Mouse (Mus musculus): ENCODE data around the gene A930033H14Rik. TPM values are rescaled to one million over a fixed set of nuclear protein-coding genes. Genes with fewer than 3 reads are reported as not detected.

Gene A930033H14Rik
- polyA plus RNA-seq, 1 experiment from 2014 or later, result 0.90 TPM

DNA sequence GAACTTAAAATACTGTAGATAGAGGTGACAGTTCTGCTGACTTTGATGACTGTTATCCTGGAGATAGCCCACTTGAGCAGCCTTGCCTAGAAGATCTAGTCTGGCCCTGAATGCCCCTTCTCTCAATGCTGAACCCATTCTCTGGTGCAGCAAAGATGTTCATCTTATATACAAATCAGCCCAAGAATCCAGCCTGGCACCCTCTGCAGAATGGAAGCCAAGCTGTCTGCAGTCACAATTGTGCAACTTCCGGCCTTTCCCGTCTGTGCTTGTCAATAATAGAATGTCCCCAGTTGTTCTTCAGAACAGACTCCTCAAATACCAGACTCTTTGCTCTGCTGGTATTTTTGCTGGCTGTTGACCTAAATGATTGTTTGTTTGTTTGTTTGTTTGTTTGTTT, 27.6 kb upstream of the A930033H14Rik start:
- peak; percentile 66 for DNase-seq (ENCODE audit: low spot score)
- H3K27ac ChIP-seq (ENCODE audit: low read length), result no peak overlapping the region
- no peak overlapping the region for H3K4me3 ChIP-seq (ENCODE audit: low read depth, low read length)
- WGBS, result 49% methylated on average over 2 of the region's 2 CpGs
- H3K9ac ChIP-seq (replicated peaks; ENCODE audit: low read depth), result no peak overlapping the region
- H3K4me1 ChIP-seq (ENCODE audit: insufficient read depth, low read depth, low read length), result no peaks in the 10 kb centered on the region
- H3K36me3 ChIP-seq (ENCODE audit: insufficient read depth, low read length), result no peaks in the 10 kb centered on the region
- TF ChIP-seq CTCF (IDR thresholded peaks at IDR 0.05) (no peak), EP300 (IDR thresholded peaks at IDR 0.05) (0 out of 2 replicates have a peak, but pooled peaks have one; percentile 29)
- H3K27me3 ChIP-seq (replicated peaks; ENCODE audit: insufficient read depth, low read length), result no peaks in the 10 kb centered on the region
- ATAC-seq, result peak; percentile 62
- H3K4me2 ChIP-seq (replicated peaks; ENCODE audit: low read depth, low read length), result no peak overlapping the region
- no peaks in the 10 kb centered on the region; the same call in 1 of the 2 replicates for H3K9me3 ChIP-seq (ENCODE audit: low read length)

DNA sequence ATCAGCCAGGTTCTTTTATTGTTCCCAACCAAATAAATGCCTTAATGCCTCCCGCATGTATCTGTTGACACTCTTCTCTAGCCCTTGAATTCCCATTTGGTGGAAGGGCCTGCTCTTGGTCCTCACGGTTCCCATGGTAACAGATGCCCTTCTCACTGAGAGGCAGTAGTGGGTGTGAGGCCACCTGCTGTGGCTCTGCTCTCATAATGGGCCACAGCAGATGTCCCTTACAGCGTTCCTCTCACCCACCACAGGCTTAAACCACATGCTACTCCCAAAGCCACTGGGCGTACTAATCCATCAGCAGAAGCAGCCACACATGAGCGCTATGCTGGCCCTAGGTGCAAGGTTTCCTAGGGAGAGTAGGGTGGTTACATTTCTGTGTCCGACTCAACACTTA, 25.4 kb upstream of the A930033H14Rik start:
- ATAC-seq (no peak), DNase-seq (ENCODE audit: low spot score) (no peak)
- Histone ChIP-seq H3K9ac (replicated peaks; ENCODE audit: low read depth) (no peak overlapping the region), H3K4me1 (ENCODE audit: insufficient read depth, low read depth, low read length) (no peaks in the 10 kb centered on the region), H3K9me3 (ENCODE audit: low read length) (no peaks in the 10 kb centered on the region; the same call in 1 of the 2 replicates), H3K27me3 (replicated peaks; ENCODE audit: insufficient read depth, low read length) (no peaks in the 10 kb centered on the region), H3K27ac (ENCODE audit: low read length) (no peak overlapping the region), H3K4me3 (ENCODE audit: low read depth, low read length) (no peak overlapping the region), H3K36me3 (ENCODE audit: insufficient read depth, low read length) (no peaks in the 10 kb centered on the region), H3K4me2 (replicated peaks; ENCODE audit: low read depth, low read length) (no peak overlapping the region)
- WGBS, result 62% methylated on average over 6 of the region's 6 CpGs
- no peak for TF ChIP-seq CTCF (IDR thresholded peaks at IDR 0.05)
- TF ChIP-seq EP300 (IDR thresholded peaks at IDR 0.05), result no peak

DNA sequence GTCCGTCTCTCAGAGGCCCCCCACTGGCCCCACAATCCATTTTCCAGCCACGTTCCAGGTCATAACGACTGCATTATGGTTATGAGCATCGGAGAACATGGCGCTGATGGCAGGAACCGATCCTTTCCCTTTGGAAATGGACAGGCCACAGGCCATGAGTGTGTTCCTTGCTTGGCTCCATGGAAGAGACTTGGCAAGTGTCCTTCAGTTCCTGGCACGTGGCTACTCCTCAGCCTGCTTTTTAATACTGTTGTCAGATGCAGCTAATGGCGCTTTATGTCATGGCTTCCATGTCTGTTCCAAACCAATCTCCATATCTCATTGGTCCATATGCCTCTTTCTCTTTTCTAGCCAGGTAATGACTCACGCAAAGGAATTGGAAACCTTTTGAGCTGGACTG, 24.9 kb upstream of the A930033H14Rik start:
- WGBS, result 88% methylated on average over 9 of the region's 9 CpGs
- H3K4me3 ChIP-seq (ENCODE audit: low read depth, low read length), result no peak overlapping the region
- H3K27ac ChIP-seq (ENCODE audit: low read length), result no peak overlapping the region
- H3K27me3 ChIP-seq (replicated peaks; ENCODE audit: insufficient read depth, low read length), result no peaks in the 10 kb centered on the region
- no peaks in the 10 kb centered on the region for H3K4me1 ChIP-seq (ENCODE audit: insufficient read depth, low read depth, low read length)
- H3K9me3 ChIP-seq (ENCODE audit: low read length), result no peaks in the 10 kb centered on the region; the same call in 1 of the 2 replicates
- DNase-seq (ENCODE audit: low spot score) (no peak), ATAC-seq (no peak)
- H3K4me2 ChIP-seq (replicated peaks; ENCODE audit: low read depth, low read length), result no peak overlapping the region
- TF ChIP-seq EP300 (IDR thresholded peaks at IDR 0.05), result no peak
- no peak for TF ChIP-seq CTCF (IDR thresholded peaks at IDR 0.05)
- no peaks in the 10 kb centered on the region for H3K36me3 ChIP-seq (ENCODE audit: insufficient read depth, low read length)
- no peak overlapping the region for H3K9ac ChIP-seq (replicated peaks; ENCODE audit: low read depth)

GRCm38 (mm10) chr10:69237185-69237584, 24.3 kb upstream of the A930033H14Rik start:
- Histone ChIP-seq H3K36me3 (ENCODE audit: insufficient read depth, low read length) (no peaks in the 10 kb centered on the region), H3K9me3 (ENCODE audit: low read length) (no peaks in the 10 kb centered on the region; the same call in 1 of the 2 replicates), H3K27me3 (replicated peaks; ENCODE audit: insufficient read depth, low read length) (no peaks in the 10 kb centered on the region), H3K4me3 (ENCODE audit: low read depth, low read length) (no peak overlapping the region), H3K4me1 (ENCODE audit: insufficient read depth, low read depth, low read length) (no peaks in the 10 kb centered on the region), H3K9ac (replicated peaks; ENCODE audit: low read depth) (no peak overlapping the region), H3K27ac (ENCODE audit: low read length) (no peak overlapping the region), H3K4me2 (replicated peaks; ENCODE audit: low read depth, low read length) (no peak overlapping the region)
- no peak for ATAC-seq
- TF ChIP-seq EP300 (IDR thresholded peaks at IDR 0.05) (no peak), CTCF (IDR thresholded peaks at IDR 0.05) (no peak)
- no peak for DNase-seq (ENCODE audit: low spot score)
- WGBS, result 77% methylated on average over 3 of the region's 3 CpGs

- no peak overlapping the region for H3K9ac ChIP-seq (replicated peaks; ENCODE audit: low read depth)
- ATAC-seq (peak; percentile 57), DNase-seq (ENCODE audit: low spot score) (peak; percentile 38)
- H3K4me2 ChIP-seq (replicated peaks; ENCODE audit: low read depth, low read length), result no peak overlapping the region
- 62% methylated on average over 8 of the region's 8 CpGs for WGBS
- no peak for TF ChIP-seq EP300 (IDR thresholded peaks at IDR 0.05)
- TF ChIP-seq CTCF (IDR thresholded peaks at IDR 0.05), result no peak
- H3K36me3 ChIP-seq (ENCODE audit: insufficient read depth, low read length), result no peaks in the 10 kb centered on the region
- no peaks in the 10 kb centered on the region for H3K9me3 ChIP-seq (ENCODE audit: low read length)
- no peak overlapping the region for H3K4me3 ChIP-seq (ENCODE audit: low read depth, low read length)
- H3K27ac ChIP-seq (ENCODE audit: low read length), result no peak overlapping the region
- H3K27me3 ChIP-seq (replicated peaks; ENCODE audit: insufficient read depth, low read length), result no peaks in the 10 kb centered on the region
- H3K4me1 ChIP-seq (ENCODE audit: insufficient read depth, low read depth, low read length), result no peaks in the 10 kb centered on the region
Observed at GRCm38 (mm10) chr10:69225951-69226350, 13.1 kb upstream of the A930033H14Rik start.

- Histone ChIP-seq H3K36me3 (ENCODE audit: insufficient read depth, low read length) (no peaks in the 10 kb centered on the region), H3K27me3 (replicated peaks; ENCODE audit: insufficient read depth, low read length) (no peaks in the 10 kb centered on the region), H3K9ac (replicated peaks; ENCODE audit: low read depth) (no peak overlapping the region), H3K4me3 (ENCODE audit: low read depth, low read length) (no peak overlapping the region), H3K4me1 (ENCODE audit: insufficient read depth, low read depth, low read length) (no peaks in the 10 kb centered on the region), H3K4me2 (replicated peaks; ENCODE audit: low read depth, low read length) (no peak overlapping the region), H3K9me3 (ENCODE audit: low read length) (no peaks in the 10 kb centered on the region), H3K27ac (ENCODE audit: low read length) (0 out of 2 replicates have a peak overlapping the region, but pooled peaks have one; percentile 5)
- TF ChIP-seq EP300 (IDR thresholded peaks at IDR 0.05), result no peak
- TF ChIP-seq CTCF (IDR thresholded peaks at IDR 0.05), result no peak
- 88% methylated on average over 5 of the region's 5 CpGs for WGBS
- DNase-seq (ENCODE audit: low spot score) (no peak), ATAC-seq (no peak)
Observed at GRCm38 (mm10) chr10:69225471-69225870, 12.6 kb upstream of the A930033H14Rik start.

- no peaks in the 10 kb centered on the region for H3K9me3 ChIP-seq (ENCODE audit: low read length)
- H3K4me1 ChIP-seq (ENCODE audit: insufficient read depth, low read depth, low read length), result no peaks in the 10 kb centered on the region; the same call in 1 of the 2 replicates
- H3K27me3 ChIP-seq (replicated peaks; ENCODE audit: insufficient read depth, low read length), result no peaks in the 10 kb centered on the region
- H3K27ac ChIP-seq (ENCODE audit: low read length), result no peak overlapping the region
- no peak for TF ChIP-seq EP300 (IDR thresholded peaks at IDR 0.05)
- no peak for TF ChIP-seq CTCF (IDR thresholded peaks at IDR 0.05)
- no peak overlapping the region for H3K4me2 ChIP-seq (replicated peaks; ENCODE audit: low read depth, low read length)
- ATAC-seq (peak; percentile 36; the same call in 1 of the 2 replicates), DNase-seq (ENCODE audit: low spot score) (no peak)
- no peak overlapping the region for H3K9ac ChIP-seq (replicated peaks; ENCODE audit: low read depth)
- no peak overlapping the region for H3K4me3 ChIP-seq (ENCODE audit: low read depth, low read length)
- 71% methylated on average over 7 of the region's 7 CpGs for WGBS
- no peaks in the 10 kb centered on the region for H3K36me3 ChIP-seq (ENCODE audit: insufficient read depth, low read length)
Observed at GRCm38 (mm10) chr10:69224276-69224675, 11.4 kb upstream of the A930033H14Rik start.
